Mouse (Mus musculus): ENCODE results near the gene Akr7a5. TPM values are rescaled to one million over a fixed set of nuclear protein-coding genes. Genes with fewer than 3 reads are reported as not detected.

The Akr7a5 gene
- 10 to 100 TPM; 32.5 to 33.3 TPM for total RNA-seq (2021)
- long read RNA-seq, experiment 1, transcript Akr7a5-201 (7 exons, 1,288 nt) = major isoform, 34 of 34 reads
- long read RNA-seq, experiment 1, partial matches to known transcripts = 0 of 34 reads
- long read RNA-seq, experiment 1, other reads (novel, unspliced or antisense) = 0 of 34 reads
- long read RNA-seq, experiment 2, transcript Akr7a5-201 (7 exons, 1,288 nt) = major isoform, 48 of 50 reads
- long read RNA-seq, experiment 2, partial matches to known transcripts = 1 of 50 reads
- long read RNA-seq, experiment 2, other reads (novel, unspliced or antisense) = 1 of 50 reads

- DNase-seq (ENCODE audit: low spot score in 2 of 2) = peak; percentile 98 to 99
Observed at GRCm38 (mm10) chr4:139310171-139310898, at the start of gene Akr7a5, which contains the start of gene Pqlc2. TSS of gene Akr7a5 (plus strand) at chr4:139310744. TSS of gene Pqlc2 (minus strand) at chr4:139310708.

- DNase-seq (ENCODE audit: low spot score in 2 of 2) = no peak
Observed at GRCm38 (mm10) chr4:139262981-139263380, 47.6 kb upstream of the Akr7a5 start.

- no peak for DNase-seq (ENCODE audit: low spot score in 2 of 2)
Observed at GRCm38 (mm10) chr4:139265783-139266499, 44.6 kb upstream of the Akr7a5 start.

- DNase-seq (ENCODE audit: low spot score in 2 of 2) = no peak
Observed at GRCm38 (mm10) chr4:139266500-139266865, 44.1 kb upstream of the Akr7a5 start.

GRCm38 (mm10) chr4:139267335-139267734 is 43.2 kb upstream of the Akr7a5 start:
- DNase-seq (ENCODE audit: low spot score in 2 of 2) = no peak

- DNase-seq (ENCODE audit: low spot score in 2 of 2) = no peak
Observed at GRCm38 (mm10) chr4:139268242-139268641, 42.3 kb upstream of the Akr7a5 start.

- no peak for DNase-seq (ENCODE audit: low spot score in 2 of 2)
Observed at GRCm38 (mm10) chr4:139270168-139270567, 40.4 kb upstream of the Akr7a5 start.

GRCm38 (mm10) chr4:139271562-139271961 is 39.0 kb upstream of the Akr7a5 start:
- no peak for DNase-seq (ENCODE audit: low spot score in 2 of 2)

- no peak for DNase-seq (ENCODE audit: low spot score in 2 of 2)
Observed at GRCm38 (mm10) chr4:139272951-139273680, 37.4 kb upstream of the Akr7a5 start.

- no peak for DNase-seq (ENCODE audit: low spot score in 2 of 2)
Observed at GRCm38 (mm10) chr4:139274573-139274972, 36.0 kb upstream of the Akr7a5 start.

- DNase-seq (ENCODE audit: low spot score in 2 of 2) = no peak
Observed at GRCm38 (mm10) chr4:139276411-139276810, 34.1 kb upstream of the Akr7a5 start.

GRCm38 (mm10) chr4:139280530-139280929 is 30.0 kb upstream of the Akr7a5 start:
- DNase-seq (ENCODE audit: low spot score in 2 of 2) = no peak

GRCm38 (mm10) chr4:139281791-139282345 is 28.7 kb upstream of the Akr7a5 start:
- no peak for DNase-seq (ENCODE audit: low spot score in 2 of 2)

GRCm38 (mm10) chr4:139282955-139283417 is 27.6 kb upstream of the Akr7a5 start:
- no peak for DNase-seq (ENCODE audit: low spot score in 2 of 2)

GRCm38 (mm10) chr4:139284877-139285276 is 25.7 kb upstream of the Akr7a5 start:
- no peak for DNase-seq (ENCODE audit: low spot score in 2 of 2)

GRCm38 (mm10) chr4:139286234-139286633 is 24.3 kb upstream of the Akr7a5 start:
- DNase-seq (ENCODE audit: low spot score in 2 of 2) = no peak

- DNase-seq (ENCODE audit: low spot score in 2 of 2) = peak; percentile 74 to 80
Observed at GRCm38 (mm10) chr4:139287122-139287863, 23.3 kb upstream of the Akr7a5 start.

- peak in 1 of 2 experiments; percentile 43 for DNase-seq (ENCODE audit: low spot score in 2 of 2)
Observed at GRCm38 (mm10) chr4:139289017-139289416, 21.5 kb upstream of the Akr7a5 start.

- DNase-seq (ENCODE audit: low spot score in 2 of 2) = no peak
Observed at GRCm38 (mm10) chr4:139291099-139291498, 19.4 kb upstream of the Akr7a5 start.

- no peak for DNase-seq (ENCODE audit: low spot score in 2 of 2)
Observed at GRCm38 (mm10) chr4:139292038-139292437, 18.5 kb upstream of the Akr7a5 start.
